Mouse (Mus musculus) testis, postnatal 14 days (tissue): ENCODE results near the gene Rnase10.
"Not testable (repeated sequence)": the region's sequence is repeated elsewhere in the genome, so short reads cannot be mapped to it uniquely, and the experiment has no call there.

ENCODE experiments used
- DNase-seq: peaks from one replicate; pipeline ENCODE4 v3.0.0; 2021; ENCODE audit warnings: low spot score

Gene Rnase10

DNA sequence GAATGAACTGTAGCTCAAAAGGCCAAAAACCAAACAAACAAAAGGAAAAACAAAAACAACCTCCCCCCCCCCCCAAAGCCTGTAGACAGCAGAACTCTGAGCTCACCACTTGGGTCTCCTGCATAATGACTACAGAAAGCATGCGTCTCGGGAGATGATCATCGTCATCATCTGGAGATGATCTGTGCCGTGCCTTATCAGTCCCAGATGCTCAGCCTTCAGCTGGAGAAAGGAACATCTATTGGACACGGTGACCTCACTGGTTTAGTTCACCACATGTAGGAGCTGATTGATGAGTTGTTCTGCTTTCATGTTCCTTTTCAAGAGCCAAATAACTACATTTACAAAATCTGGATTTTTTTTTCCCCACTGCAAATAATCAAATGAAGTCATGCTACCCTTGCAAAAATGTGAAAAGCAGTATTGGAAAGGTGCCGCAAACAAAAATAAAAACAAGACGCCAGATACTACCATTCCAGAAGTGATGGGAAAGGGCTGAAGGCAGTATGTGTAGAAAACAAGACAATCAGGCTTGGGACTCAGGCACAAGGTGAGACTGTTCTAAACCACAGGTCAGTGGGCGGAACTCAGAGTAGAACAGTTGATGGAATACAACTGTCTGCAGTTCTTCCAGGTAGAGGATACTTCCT lies at the start of gene Rnase10:
Gene Rnase10 (plus strand): TSS at position 600 of the 650 bp plus-strand sequence.
- DNase-seq = no peak

- not testable (repeated sequence) for DNase-seq
Observed at GRCm38 (mm10) chr14:50958289-50958995, 49.1 kb upstream of the Rnase10 start.

DNA sequence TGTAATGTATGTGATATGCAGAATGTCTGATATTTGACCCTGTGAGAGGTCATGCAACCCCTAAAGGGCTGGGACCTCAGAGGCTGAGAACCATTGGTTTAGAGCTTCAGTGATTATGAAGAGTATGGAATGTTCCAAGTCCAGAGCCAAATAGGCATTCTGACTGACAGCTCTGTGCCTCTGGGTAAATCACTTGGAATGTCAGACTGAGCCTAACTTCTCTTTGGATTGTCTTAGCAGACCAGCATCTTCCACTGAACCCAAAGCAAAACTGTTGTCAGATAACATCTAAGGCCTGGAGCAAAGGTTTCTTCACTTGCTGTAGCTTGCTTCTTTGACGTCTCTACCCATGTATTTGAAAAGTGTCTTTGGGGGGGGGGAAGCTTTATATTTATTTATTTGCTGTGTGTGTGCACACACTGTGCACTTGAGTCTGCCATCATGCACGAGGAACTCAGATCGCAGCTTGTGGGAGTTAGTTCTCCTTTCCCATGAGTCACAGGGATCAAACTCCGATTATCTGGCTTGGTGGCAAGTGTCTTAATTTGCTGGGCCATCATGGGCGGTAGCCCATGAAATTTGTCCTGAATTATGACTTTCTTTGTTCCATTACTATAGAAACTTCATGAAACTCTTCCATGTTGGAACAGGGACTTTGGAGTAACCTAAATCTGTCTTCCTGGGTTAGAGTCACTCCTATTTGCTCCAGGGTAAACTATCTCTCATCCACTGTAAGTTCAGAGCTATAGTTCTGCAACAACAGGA lies 39.2 kb upstream of the Rnase10 start:
- DNase-seq = no peak

DNA sequence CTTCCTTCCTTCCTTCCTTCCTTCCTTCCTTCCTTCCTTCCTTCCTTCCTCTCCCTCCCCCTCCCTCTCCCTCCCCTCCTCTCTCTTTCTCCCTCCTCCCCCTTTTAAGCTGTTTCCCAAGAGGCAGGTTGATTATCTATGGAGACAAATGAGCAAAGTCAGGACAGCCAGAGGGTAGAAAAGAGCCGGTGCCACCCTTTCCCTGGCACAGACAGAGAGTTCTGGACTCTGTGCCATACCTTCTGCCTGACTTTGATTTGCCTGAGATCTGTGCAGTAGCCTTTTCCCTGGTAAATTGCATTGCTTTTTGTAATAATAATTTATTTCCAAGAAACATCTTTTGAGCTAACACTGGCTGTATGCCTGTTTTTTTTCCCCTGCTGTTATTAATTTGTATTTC lies 38.5 kb upstream of the Rnase10 start:
- DNase-seq = no peak

DNA sequence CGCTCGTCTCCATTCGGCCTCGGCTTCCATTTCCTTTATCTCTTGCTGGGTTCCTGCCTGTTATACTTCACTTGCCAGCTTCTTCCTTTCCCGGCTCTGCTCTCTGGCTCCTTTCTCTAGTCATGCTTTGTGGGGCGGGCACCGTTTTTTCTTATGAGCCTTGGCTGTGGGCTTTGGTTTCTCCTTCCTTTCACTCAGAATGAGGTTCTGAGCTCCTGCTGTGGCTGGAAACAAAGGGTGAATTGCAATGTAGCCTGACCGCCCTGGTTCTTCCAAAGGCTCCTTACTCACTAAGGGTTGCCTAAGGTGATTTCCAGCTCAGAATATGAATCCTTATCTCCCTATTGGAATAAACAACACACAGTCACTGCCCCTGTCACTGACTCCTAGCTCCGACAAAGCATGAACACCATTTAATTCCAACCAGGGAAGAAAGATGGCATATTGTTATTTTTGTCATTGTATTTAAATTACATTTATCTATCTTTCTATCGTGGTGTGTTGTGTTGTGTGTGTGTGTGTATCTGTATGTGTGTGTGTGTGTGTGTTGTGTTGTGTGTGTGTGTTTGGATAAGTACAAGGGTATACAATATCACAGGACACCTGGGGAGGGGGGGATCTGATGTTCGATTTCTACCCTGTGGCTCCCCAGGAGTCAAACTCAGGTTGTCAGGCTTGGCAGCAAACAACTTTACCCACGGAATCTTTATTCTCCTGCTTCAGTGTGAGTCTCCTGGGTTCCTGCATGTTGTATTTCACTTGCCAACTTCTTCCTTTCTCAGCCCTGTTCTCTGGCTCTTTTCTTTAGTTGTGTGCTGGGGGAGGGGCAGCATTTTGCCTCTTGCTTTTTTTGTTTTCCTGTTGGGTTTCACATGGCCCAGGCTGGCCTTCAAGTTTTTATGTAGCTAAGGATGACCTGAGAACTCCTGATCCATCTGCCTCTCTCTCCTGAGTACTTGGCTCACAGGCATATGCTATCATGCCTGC lies 37.7 kb upstream of the Rnase10 start:
- DNase-seq = no peak

DNA sequence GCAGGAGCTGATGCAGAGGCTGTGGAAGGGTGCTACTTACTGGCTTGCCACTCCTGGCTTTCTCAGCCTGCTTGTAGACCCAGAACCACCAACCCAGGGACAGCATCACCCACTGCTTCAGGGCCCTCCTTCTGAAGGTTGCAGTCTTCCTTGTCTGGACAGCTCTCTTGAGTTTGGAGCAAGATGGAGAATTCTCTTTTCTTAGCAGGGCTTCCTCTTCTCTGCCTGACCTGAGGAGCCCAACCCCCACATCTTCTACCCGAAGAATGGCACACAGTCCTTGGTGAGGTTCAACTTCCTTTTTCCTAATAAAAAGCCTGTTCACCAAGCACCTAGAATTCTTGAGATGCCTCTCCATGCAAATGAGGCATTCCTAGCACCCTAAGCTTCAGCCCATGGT lies 36.7 kb upstream of the Rnase10 start:
- DNase-seq = no peak

DNA sequence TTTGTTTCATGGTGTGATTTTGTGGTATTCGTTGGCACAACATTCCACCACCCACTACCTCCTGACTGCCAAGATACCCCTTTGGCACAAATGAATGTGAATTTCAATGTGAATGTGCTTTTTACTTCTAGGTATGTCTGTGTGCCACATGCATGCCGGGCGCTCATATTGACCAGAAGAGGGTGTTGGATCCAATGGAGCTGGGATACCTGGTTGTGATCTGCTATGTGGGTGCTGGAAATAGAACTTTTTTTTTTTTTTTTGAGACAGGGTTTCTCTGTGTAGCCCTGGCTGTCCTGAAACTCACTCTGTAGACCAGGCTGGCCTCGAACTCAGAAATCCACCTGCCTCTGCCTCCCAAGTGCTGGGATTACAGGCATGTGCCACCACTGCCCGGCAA lies 34.5 kb upstream of the Rnase10 start:
- not testable (repeated sequence) for DNase-seq

GRCm38 (mm10) chr14:50973700-50974099 lies 33.9 kb upstream of the Rnase10 start:
- no peak for DNase-seq

GRCm38 (mm10) chr14:50975001-50975400 lies 32.5 kb upstream of the Rnase10 start:
- DNase-seq = no peak

GRCm38 (mm10) chr14:50976674-50977073 lies 30.9 kb upstream of the Rnase10 start:
- no peak for DNase-seq

GRCm38 (mm10) chr14:50978451-50978850 lies 29.1 kb upstream of the Rnase10 start:
- not testable (repeated sequence) for DNase-seq

GRCm38 (mm10) chr14:50979631-50980030 lies 27.9 kb upstream of the Rnase10 start:
- no peak for DNase-seq

DNA sequence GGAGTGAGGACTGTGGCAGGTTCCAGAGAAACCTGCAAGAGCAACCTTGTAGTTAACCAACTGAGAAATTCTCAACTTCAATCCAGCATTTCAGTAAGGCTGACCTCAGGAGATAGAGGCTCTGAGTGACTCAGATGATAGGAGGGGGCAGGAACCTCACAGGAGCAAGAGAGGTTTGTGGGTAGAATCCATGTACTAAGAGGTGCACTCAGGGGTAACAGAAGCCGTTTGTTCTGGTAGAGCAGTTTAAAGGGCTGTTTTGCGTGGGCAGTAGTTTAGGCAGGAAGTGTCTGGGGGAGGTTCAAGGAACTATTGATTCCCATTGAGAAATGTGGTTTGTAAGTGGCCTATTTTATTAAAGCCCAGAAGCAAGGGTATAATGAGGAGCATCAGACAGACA lies 26.3 kb upstream of the Rnase10 start:
- DNase-seq = no peak

DNA sequence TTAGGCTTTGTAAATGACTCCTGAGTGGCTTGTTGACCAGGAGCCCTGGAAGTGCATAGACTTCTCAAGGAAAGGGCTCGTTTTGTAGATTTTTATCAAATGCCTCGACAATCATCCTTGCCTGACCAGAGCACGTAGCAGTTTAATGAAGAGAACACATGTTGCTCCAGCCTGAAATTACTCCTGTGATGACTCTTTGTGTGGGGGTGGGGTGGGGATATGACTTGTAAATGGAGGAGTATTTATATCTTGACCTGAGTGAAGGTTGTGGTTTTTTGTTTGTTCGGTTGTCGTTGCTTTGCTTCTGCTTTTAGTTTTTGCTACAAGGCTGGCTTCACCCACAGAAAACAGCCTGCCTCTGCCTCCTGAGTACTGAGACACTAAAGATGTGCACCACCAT lies 25.7 kb upstream of the Rnase10 start:
- DNase-seq = no peak

GRCm38 (mm10) chr14:50987668-50988067 lies 19.9 kb upstream of the Rnase10 start:
- DNase-seq = no peak

DNA sequence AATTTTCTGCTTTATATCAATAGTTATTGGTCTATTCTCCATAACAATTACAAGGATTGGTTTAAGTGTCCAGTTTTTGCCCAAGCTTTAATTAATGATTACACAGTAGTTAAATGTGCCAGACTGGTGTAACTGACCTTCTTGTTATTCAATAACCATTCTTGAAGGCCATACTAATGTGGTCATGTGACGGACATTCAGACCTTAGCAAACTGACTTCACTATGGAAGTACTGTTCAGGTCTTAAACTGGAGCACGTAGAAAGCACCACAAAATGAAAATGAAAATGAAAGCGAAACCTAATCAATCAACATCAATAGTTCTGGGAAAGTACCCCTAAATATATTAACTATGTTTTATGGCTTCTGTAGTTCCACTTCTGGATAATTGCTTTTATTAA lies 16.5 kb upstream of the Rnase10 start:
- DNase-seq = no peak

GRCm38 (mm10) chr14:50997088-50997487 lies 10.5 kb upstream of the Rnase10 start:
- no peak for DNase-seq

- no peak for DNase-seq
Observed at GRCm38 (mm10) chr14:50997999-50998666, 9.4 kb upstream of the Rnase10 start.

GRCm38 (mm10) chr14:51007914-51008713 lies 563 bp downstream of the Rnase10 start:
- DNase-seq = no peak

- DNase-seq = no peak
Observed at GRCm38 (mm10) chr14:51008781-51009180, 1.2 kb downstream of the Rnase10 start.
